Mouse (Mus musculus): ENCODE measurements around the gene Cdpf1. TPM values are rescaled to one million over a fixed set of nuclear protein-coding genes. Genes with fewer than 3 reads are reported as not detected.

Cdpf1 gene
- 48.6 and 49.9 TPM in 2 replicates for polyA plus RNA-seq (2015; fragmentation: Nextera tagmentation; extraction: Ambion mirVana)

GRCm38 (mm10) chr15:85811535-85812277, at the start of gene Cdpf1:
Gene Cdpf1, minus strand, starts transcription at chr15:85811697.
- ATAC-seq, result peak; percentile 87

GRCm38 (mm10) chr15:85859490-85860031, 48.1 kb upstream of the Cdpf1 start, which contains the start of gene Gtse1:
Gene Gtse1, plus strand, starts transcription at chr15:85859745.
- peak; percentile 96 for ATAC-seq
- H3K9ac ChIP-seq (ENCODE audit: low read depth, low read length), result peak within 1 kb of the TSS; percentile 54
- WGBS, result under 1% methylated on average over 42 of the region's 42 CpGs
- 0 out of 2 replicates have a peak, but pooled peaks cover 4% of the 10 kb centered on the region for H3K4me1 ChIP-seq (replicated peaks; ENCODE audit: control insufficient read depth, insufficient read depth, low read length)
- peaks cover 23% of the 10 kb centered on the region for H3K36me3 ChIP-seq (ENCODE audit: control insufficient read depth, insufficient read depth)
- no peaks in the 10 kb centered on the region for H3K9me3 ChIP-seq (ENCODE audit: control insufficient read depth)
- TF ChIP-seq CTCF (IDR thresholded peaks at IDR 0.05; ENCODE audit: low read depth), result no peak
- H3K27me3 ChIP-seq (replicated peaks; ENCODE audit: control insufficient read depth, insufficient read depth, low read length), result no peaks in the 10 kb centered on the region
- H3K4me2 ChIP-seq (replicated peaks; ENCODE audit: low read depth), result peak within 1 kb of the TSS; percentile 92
- peak within 1 kb of the TSS; percentile 82 for H3K4me3 ChIP-seq (ENCODE audit: low read depth, low read length)
- H3K27ac ChIP-seq (ENCODE audit: low read depth, low read length), result no peak within 1 kb of the TSS

More at GRCm38 (mm10) chr15:85811535-85812277, at the start of gene Cdpf1:
- peak within 1 kb of the TSS; percentile 87 for H3K4me2 ChIP-seq (replicated peaks; ENCODE audit: low read depth)
- H3K27me3 ChIP-seq (replicated peaks; ENCODE audit: control insufficient read depth, insufficient read depth, low read length), result no peaks in the 10 kb centered on the region
- H3K27ac ChIP-seq (ENCODE audit: low read depth, low read length), result peak within 1 kb of the TSS; percentile 91
- TF ChIP-seq CTCF (IDR thresholded peaks at IDR 0.05; ENCODE audit: low read depth), result no peak
- H3K4me3 ChIP-seq (ENCODE audit: low read depth, low read length), result peak within 1 kb of the TSS; percentile 74
- H3K9ac ChIP-seq (ENCODE audit: low read depth, low read length), result peak within 1 kb of the TSS; percentile 81
- WGBS, result 2% methylated on average over 36 of the region's 36 CpGs
- H3K4me1 ChIP-seq (replicated peaks; ENCODE audit: control insufficient read depth, insufficient read depth, low read length), result 0 out of 2 replicates have a peak, but pooled peaks cover 6% of the 10 kb centered on the region
- H3K9me3 ChIP-seq (ENCODE audit: control insufficient read depth), result no peaks in the 10 kb centered on the region
- peaks cover 7% of the 10 kb centered on the region; the same call in 1 of the 2 replicates for H3K36me3 ChIP-seq (ENCODE audit: control insufficient read depth, insufficient read depth)

GRCm38 (mm10) chr15:85858980-85859489, 47.5 kb upstream of the Cdpf1 start:
- TF ChIP-seq CTCF (IDR thresholded peaks at IDR 0.05; ENCODE audit: low read depth), result no peak
- ATAC-seq, result peak; percentile 15; the same call in 1 of the 2 replicates
- H3K9me3 ChIP-seq (ENCODE audit: control insufficient read depth), result no peaks in the 10 kb centered on the region
- H3K9ac ChIP-seq (ENCODE audit: low read depth, low read length), result peak overlapping the region; percentile 54
- WGBS, result 7% methylated on average over 15 of the region's 15 CpGs
- H3K4me2 ChIP-seq (replicated peaks; ENCODE audit: low read depth), result peak overlapping the region; percentile 92
- no peak overlapping the region for H3K27ac ChIP-seq (ENCODE audit: low read depth, low read length)
- 0 out of 2 replicates have a peak, but pooled peaks cover 4% of the 10 kb centered on the region for H3K4me1 ChIP-seq (replicated peaks; ENCODE audit: control insufficient read depth, insufficient read depth, low read length)
- H3K27me3 ChIP-seq (replicated peaks; ENCODE audit: control insufficient read depth, insufficient read depth, low read length), result no peaks in the 10 kb centered on the region
- H3K4me3 ChIP-seq (ENCODE audit: low read depth, low read length), result peak overlapping the region; percentile 82
- peaks cover 18% of the 10 kb centered on the region for H3K36me3 ChIP-seq (ENCODE audit: control insufficient read depth, insufficient read depth)

GRCm38 (mm10) chr15:85851656-85852392, 40.3 kb upstream of the Cdpf1 start:
- WGBS, result 85% methylated on average over 12 of the region's 12 CpGs
- no peaks in the 10 kb centered on the region for H3K27me3 ChIP-seq (replicated peaks; ENCODE audit: control insufficient read depth, insufficient read depth, low read length)
- H3K27ac ChIP-seq (ENCODE audit: low read depth, low read length), result no peak overlapping the region
- TF ChIP-seq CTCF (IDR thresholded peaks at IDR 0.05; ENCODE audit: low read depth), result peak; percentile 45
- H3K4me1 ChIP-seq (replicated peaks; ENCODE audit: control insufficient read depth, insufficient read depth, low read length), result no peaks in the 10 kb centered on the region
- H3K36me3 ChIP-seq (ENCODE audit: control insufficient read depth, insufficient read depth), result peaks cover 11% of the 10 kb centered on the region; the same call in 1 of the 2 replicates
- H3K9ac ChIP-seq (ENCODE audit: low read depth, low read length), result no peak overlapping the region
- H3K4me3 ChIP-seq (ENCODE audit: low read depth, low read length), result no peak overlapping the region
- no peaks in the 10 kb centered on the region for H3K9me3 ChIP-seq (ENCODE audit: control insufficient read depth)
- no peak overlapping the region for H3K4me2 ChIP-seq (replicated peaks; ENCODE audit: low read depth)
- no peak for ATAC-seq

- no peak for TF ChIP-seq CTCF (IDR thresholded peaks at IDR 0.05; ENCODE audit: low read depth)
- Histone ChIP-seq H3K9ac (ENCODE audit: low read depth, low read length) (no peak overlapping the region), H3K9me3 (ENCODE audit: control insufficient read depth) (no peaks in the 10 kb centered on the region), H3K36me3 (ENCODE audit: control insufficient read depth, insufficient read depth) (peaks cover 17% of the 10 kb centered on the region; the same call in 1 of the 2 replicates), H3K4me1 (replicated peaks; ENCODE audit: control insufficient read depth, insufficient read depth, low read length) (no peaks in the 10 kb centered on the region), H3K4me2 (replicated peaks; ENCODE audit: low read depth) (no peak overlapping the region), H3K4me3 (ENCODE audit: low read depth, low read length) (no peak overlapping the region), H3K27ac (ENCODE audit: low read depth, low read length) (no peak overlapping the region), H3K27me3 (replicated peaks; ENCODE audit: control insufficient read depth, insufficient read depth, low read length) (no peaks in the 10 kb centered on the region)
- no peak for ATAC-seq
Observed at GRCm38 (mm10) chr15:85845071-85845470, 33.6 kb upstream of the Cdpf1 start.

Data from intestine, postnatal 0 days (tissue).